Mouse (Mus musculus): Measurements from ENCODE around the gene Ccr4.
A peak's percentile ranks its signal among the peaks of the same experiment; 100 is the strongest.
"Not testable (repeated sequence)": the region's sequence is repeated elsewhere in the genome, so short reads cannot be mapped to it uniquely, and the experiment has no call there.

Gene Ccr4

GRCm38 (mm10) chr9:114522501-114522900 is 17.8 kb upstream of the Ccr4 start:
- DNase-seq (ENCODE audit: low read depth, low spot score) = no peak

- no peak for DNase-seq (ENCODE audit: low read depth, low spot score)
These were observed 17.3 kb upstream of the Ccr4 start for GRCm38 (mm10) chr9:114522041-114522440.

DNA sequence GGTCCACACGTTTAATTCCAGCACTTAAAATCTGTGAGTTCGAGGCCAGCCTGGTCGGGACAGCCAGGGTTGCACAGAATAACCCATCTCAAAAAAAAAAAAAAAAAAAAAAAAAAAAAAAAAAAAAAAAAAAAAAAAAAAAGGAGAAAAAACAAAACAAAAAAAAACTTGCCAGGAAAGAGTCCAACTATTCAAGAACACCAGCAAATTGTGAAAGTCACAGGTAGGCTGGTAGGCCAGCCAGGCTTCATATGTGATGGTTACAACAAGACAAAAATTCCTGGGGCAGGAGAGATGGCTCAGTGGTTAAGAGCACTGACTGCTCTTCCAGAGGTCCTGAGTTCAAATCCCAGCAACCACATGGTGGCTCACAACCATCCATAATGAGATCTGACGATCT is 15.8 kb upstream of the Ccr4 start:
- DNase-seq (ENCODE audit: low read depth, low spot score) = not testable (repeated sequence)

GRCm38 (mm10) chr9:114518812-114519477 is 14.2 kb upstream of the Ccr4 start:
- no peak for DNase-seq (ENCODE audit: low read depth, low spot score)

- DNase-seq (ENCODE audit: low read depth, low spot score) = no peak
These were observed 13.3 kb upstream of the Ccr4 start for GRCm38 (mm10) chr9:114517924-114518497.

GRCm38 (mm10) chr9:114515364-114515763 is 10.6 kb upstream of the Ccr4 start, which contains the start of gene C130032M10Rik:
Gene C130032M10Rik, plus strand, starts transcription at chr9:114515697.
- DNase-seq (ENCODE audit: low read depth, low spot score) = no peak

- DNase-seq (ENCODE audit: low read depth, low spot score) = no peak
These were observed 8.1 kb upstream of the Ccr4 start for GRCm38 (mm10) chr9:114512831-114513230.

GRCm38 (mm10) chr9:114509785-114510184 is 5.1 kb upstream of the Ccr4 start:
- DNase-seq (ENCODE audit: low read depth, low spot score) = no peak

- DNase-seq (ENCODE audit: low read depth, low spot score) = no peak
These were observed 2.7 kb upstream of the Ccr4 start for GRCm38 (mm10) chr9:114507421-114507820.

DNA sequence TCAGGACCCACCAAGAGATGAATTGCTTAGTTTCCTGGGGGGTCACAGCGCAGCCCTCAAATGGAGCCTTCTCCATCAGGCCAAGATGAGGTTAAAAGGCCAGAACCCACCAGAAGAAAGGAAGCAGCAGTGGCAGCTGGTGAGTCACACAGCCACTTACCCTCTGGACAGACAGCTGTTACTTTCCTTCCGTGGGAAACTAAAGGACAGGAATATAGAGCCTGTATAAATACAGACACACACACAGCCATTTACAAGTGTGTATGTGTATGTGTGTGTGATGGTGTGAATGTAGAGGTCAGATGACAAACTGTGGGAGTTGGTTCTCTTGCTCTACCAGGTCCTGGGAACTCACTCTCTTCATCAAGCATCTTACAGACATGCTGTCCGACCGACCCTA is 1.8 kb upstream of the Ccr4 start:
- DNase-seq (ENCODE audit: low read depth, low spot score) = no peak

DNA sequence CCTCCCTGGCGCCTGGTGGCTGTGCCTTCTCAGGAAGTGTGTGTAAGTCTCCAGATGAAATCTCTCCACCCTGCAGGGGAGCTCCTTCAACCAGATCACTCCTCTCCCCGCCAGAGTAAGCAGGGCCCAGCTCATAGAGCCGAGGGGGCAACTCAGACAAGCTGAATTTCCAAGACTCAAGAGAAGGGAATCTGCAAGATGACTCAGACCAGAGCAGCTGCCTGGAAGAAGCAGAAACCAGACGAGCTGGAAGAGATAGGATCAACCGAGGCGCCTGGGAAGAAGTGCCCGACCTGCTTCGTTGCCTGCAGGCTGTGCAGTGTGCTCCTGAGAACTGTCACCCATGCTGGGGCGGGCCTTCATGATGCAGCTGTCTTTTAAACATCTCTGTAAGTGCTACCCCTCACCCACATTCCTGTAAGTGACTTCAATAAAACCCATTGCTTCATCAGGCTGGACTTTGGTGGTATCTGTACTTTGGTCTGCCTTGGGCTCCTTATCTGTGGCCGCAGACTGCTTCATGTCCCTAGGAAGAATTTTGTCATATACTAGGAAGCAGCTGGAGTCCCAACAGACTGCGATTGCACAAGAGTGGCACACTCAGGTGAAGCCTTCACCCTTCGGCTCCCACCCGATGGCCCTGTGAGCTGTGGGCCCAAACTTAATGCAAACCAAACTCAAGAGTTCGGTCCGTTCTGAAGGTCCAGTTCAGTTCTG is 1.8 kb downstream of the Ccr4 start:
- DNase-seq (ENCODE audit: low read depth, low spot score) = no peak

DNA sequence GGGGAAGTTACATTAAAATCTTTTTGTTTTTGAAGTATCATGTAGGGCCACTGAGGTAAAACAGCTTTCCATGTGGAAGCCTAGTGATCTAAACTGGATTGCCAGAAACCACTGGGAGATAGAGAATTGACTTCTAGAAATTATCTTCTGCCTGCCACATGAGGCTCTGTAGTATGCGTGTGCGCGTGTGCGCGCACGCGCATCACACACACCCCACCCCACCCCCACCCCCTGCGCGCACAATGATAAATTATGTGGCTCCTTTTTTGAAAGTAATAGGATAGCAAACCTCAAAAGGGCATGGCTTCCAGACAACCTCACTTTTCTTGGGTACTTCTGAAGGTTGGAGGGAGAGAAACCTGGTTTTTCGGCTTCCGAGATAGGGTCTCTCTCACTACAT is 2.8 kb downstream of the Ccr4 start:
- DNase-seq (ENCODE audit: low read depth, low spot score) = no peak

DNA sequence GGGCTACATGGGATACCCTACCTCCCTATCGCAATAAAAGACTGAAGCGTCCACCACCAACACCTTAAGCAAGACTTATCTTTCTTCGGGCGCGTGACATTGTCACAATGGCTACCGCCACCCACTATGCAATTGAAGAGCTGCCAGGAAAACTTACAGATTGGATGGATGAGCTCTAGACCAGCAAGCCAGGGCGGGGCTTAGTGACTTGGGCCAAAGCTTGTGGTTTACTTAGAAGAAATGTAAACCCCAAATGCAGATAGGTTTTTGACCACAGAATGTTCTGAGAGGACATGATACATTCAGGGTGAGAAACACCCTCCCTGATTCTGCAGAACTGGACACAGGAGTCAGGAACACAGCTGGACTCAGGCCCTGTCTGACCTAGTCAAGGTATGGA is 3.6 kb downstream of the Ccr4 start:
- peak; percentile 51 for DNase-seq (ENCODE audit: low read depth, low spot score)

DNA sequence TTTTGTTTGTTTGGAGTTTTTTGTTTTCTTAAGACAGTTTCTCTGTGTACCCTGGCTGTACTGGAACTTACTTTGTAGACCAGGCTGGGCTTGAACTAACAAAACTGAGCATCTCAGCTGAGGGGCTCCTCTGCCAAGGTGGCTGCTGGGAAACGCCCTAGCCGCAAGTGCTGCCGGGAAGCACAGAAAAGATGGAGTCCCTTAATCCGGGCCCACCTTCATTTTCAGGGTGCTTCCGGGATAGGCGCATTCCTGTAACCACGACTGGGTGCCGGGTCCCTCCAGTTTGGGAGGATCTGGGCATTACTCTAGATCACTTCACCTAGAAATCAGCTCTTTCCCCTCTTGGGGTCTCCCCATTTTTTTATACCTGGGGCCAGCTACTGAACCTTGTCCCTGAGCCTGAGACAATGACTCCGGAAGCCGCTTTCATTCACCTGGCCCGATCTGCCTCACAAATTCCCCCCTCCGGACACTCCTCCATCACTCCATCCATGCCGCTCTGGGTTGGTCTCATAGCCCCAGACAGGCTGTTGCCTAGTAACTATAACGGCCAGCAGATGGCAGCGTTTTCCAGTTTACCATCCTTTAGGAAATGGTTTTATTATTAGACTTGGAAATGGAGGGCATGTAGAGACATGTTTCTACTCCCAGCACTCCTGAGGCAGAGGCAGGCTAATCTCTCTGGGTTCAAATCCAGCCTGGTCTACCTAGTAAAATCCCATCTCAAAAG is 4.8 kb downstream of the Ccr4 start:
- DNase-seq (ENCODE audit: low read depth, low spot score) = peak; percentile 85

GRCm38 (mm10) chr9:114498218-114498617 is 6.5 kb downstream of the Ccr4 start:
- peak; percentile 88 for DNase-seq (ENCODE audit: low read depth, low spot score)

DNA sequence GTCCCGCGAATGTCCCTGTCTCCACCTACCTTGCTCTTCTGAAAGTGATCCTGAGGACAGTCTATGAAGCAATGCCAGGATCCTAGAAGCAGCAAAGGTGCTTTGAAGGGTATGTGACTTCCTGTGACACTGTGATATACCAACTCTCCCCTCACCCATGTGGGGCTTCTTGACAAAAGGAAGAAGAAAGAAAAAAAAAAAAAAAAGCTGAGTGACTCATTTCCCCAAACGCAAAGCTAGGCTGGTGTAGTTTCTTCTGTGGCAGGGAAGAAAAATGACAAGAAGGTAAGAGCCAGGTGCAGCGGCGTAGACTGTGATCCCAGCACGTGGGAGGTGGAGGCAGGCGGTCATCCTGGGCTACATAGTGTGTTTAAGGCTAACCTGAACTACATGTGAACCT is 8.2 kb downstream of the Ccr4 start:
- DNase-seq (ENCODE audit: low read depth, low spot score) = no peak

GRCm38 (mm10) chr9:114487481-114488258 is 17.0 kb downstream of the Ccr4 start:
- DNase-seq (ENCODE audit: low read depth, low spot score) = peak; percentile 52

DNA sequence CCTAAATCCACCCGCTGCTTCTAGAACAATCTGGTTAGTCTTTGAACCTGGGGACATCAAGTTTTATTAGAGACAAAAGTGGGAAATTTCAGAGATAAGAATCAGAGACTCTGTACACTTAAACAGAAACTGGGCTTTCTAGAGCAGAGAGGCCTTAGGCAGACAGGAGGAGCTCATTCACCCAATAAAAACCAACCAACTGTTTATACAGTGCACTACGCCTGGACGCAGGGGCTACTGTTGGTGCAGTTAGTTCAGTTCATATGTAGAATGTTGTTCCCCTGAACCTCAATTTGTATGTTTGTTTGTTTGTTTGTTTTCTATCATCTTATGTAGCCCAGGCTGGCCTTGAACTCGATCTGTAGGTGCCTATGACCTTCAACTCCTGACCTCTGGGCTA is 17.9 kb downstream of the Ccr4 start:
- no peak for DNase-seq (ENCODE audit: low read depth, low spot score)

GRCm38 (mm10) chr9:114484771-114485170 is 19.9 kb downstream of the Ccr4 start:
- DNase-seq (ENCODE audit: low read depth, low spot score) = no peak

GRCm38 (mm10) chr9:114480940-114481339 is 23.8 kb downstream of the Ccr4 start:
- no peak for DNase-seq (ENCODE audit: low read depth, low spot score)

DNA sequence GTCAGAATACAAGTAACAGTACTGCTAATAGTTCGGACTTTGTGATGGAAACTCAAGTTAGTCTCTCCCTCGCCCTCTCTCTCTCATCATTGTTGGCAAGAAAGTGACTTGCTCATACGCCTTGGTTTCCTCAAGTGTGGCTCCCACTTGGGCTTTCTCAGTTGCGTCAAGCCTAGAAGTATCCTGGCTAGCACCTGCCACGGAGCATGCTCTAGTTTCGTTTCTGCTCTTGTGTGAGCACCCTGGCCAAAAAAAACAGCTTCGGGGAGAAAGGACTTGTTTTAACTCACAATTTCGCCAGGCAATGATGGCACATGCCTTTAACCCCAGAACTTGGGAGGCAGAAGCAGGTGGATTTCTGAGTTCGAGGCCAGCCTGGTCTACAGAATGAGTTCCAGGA is 27.7 kb downstream of the Ccr4 start:
- DNase-seq (ENCODE audit: low read depth, low spot score) = no peak

All from 3T3-L1 (cell line).